Mouse (Mus musculus): ENCODE data around the gene Foxred1.

The Foxred1 gene

GRCm38 (mm10) chr9:35192983-35193542 lies 17.8 kb downstream of the Foxred1 start:
- no peak for DNase-seq (ENCODE audit: low spot score)

DNA sequence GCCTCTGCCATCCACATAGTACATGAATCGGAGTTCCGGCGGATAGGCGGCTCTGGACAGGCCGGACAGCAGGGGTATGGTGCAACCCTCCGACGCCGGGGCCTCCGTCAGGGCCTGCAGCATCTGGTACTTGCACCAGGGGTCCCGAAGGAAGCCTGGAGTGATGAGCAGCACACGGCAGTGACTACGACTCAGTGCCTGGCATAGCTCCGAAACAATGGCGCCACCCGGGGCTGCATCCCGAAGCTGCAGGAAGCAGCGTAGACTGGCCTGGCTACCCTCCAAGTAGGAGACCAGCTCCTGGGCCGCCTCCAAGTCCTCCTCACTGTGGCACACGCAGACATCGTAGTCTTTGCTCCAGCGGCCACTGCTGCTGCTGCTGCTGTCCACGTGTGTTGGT lies 22.2 kb downstream of the Foxred1 start:
- no peak for DNase-seq (ENCODE audit: low spot score)

DNA sequence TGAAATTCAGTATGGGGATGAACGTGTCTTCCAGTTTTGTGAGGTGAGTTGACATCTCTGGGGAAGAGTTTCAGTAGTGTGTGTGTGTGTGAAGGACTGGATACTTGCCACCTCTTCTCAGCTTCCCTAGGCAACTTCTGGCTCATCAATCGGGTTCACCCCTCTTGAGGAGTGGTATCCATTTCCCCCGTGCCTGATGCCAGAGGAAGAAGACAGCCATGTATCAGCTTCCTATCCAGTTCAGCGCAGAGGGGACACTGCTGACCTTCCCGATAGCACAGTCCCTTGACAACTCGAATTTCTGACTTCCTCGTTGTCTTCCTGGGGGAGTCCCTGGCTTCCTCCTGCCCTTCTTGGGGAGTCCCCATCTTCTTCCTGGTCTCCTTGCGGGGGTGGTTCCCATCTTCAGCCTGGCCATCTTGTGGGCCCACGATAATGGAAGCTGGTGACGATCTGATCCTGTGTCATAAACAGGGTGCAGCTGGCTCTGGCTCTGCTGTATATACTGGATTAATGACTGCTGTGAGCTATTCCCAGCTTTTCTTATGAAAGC lies 23.4 kb downstream of the Foxred1 start:
- no peak for DNase-seq (ENCODE audit: low spot score)

- no peak for DNase-seq (ENCODE audit: low spot score)
These were observed 24.4 kb downstream of the Foxred1 start for GRCm38 (mm10) chr9:35186430-35186829.

DNA sequence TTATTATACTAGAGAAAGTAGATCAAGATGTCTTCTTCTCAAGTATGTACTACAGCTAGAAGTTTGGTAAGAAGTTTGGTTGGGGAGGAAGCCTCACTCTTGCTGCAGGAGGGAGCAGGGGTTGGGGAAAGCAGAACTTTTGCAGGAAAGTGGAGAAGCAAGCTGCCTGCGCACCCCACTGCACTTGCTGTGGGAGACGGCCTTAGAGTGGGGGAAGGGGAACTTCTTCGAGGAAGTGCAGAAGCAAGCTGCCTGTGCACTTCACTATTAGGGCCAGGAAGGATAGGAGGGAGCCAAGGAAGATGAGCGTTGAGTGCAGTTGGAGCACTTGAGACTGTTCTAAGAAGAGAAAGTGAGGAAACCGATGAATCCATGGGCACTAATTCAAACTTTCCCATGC lies 27.5 kb downstream of the Foxred1 start:
- no peak for DNase-seq (ENCODE audit: low spot score)

- no peak for DNase-seq (ENCODE audit: low spot score)
These were observed 28.0 kb downstream of the Foxred1 start for GRCm38 (mm10) chr9:35182832-35183231.

DNA sequence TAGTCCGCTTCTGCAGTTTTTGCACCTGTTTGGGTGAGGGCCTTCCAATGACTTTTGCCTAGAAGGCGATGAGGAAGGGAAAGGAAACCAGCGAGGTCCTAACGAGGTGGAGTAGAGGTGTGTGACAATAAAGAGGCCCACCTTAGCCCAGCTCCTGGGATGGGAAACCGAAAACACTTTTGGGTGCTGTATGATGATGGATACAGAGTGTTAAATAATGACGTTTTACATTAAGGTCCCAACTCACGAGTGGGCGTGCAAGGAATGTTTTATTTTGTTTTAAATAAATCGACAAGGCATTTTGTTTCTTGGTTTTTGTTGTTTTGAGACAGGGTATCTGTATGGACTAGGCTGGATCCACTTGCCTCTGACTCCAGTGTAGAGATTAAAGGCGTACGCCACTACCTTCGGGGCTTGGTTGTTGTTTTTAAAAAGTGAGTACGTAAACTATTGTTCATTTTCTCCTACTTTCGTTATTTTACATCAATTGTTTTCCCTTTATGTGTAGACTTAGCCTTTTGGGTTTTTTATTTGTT lies 34.7 kb downstream of the Foxred1 start:
- no peak for DNase-seq (ENCODE audit: low spot score)

- DNase-seq (ENCODE audit: low spot score) = peak; percentile 97
These were observed 35.4 kb downstream of the Foxred1 start, which contains the start of gene Dcps for GRCm38 (mm10) chr9:35175251-35176123. Gene Dcps, minus strand, starts transcription at chr9:35176061.

GRCm38 (mm10) chr9:35173331-35173730 lies 37.5 kb downstream of the Foxred1 start:
- DNase-seq (ENCODE audit: low spot score) = no peak

DNA sequence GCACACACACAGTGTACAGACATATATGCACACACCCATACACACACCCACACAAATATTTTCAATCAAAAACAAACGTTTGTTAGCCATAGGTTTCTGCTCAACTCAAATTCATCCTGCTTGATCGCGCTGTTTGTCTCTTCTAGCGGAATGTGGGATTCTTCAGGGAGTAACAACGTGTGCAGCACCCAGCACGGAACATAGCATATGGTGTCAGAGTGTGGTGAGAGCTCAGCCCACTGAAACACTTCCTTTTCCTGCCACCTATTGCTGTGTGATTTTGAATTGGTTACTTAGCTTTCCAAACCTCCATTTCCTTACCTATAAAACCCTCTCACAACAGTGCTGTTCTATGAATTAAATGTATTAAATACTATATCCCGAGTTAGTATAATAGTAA lies 40.8 kb downstream of the Foxred1 start:
- DNase-seq (ENCODE audit: low spot score) = no peak

DNA sequence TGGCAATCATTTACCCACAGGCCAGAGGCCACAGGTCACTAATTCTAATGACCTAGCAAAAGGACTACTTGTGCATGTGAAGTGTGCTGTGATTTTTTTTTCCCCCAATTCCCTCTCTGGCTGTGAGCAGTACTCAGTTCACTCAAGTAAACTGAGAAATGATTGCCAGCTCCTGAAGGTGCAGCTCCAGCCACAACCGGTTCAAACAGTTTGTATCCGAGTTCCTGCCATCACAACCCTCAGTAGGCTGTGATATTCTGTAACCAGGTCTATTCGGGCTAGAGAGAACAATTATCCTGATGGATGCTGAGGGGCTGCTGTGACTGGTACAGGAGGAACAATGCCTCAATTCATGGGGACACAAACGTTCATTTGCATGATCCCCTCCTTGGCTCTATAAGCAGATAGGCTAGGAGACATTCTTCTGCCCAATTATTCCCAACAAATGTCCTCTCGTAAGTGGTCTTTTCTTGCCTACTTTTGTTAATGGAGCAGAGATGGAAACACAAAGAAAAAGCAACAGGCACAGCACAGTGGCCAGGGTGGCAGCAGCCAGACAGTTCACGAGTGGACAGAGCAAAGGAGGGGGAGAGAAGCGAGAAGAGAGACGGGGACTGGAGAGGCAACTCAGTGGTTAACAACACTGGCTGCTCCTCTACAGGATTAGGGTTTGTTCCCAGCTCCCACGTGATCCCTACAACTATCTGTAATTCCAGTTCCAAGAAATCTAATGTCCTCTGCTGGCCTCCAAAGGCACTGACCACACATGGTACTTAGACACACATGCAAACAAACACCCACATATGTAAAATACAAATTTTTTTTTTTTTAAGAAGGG lies 43.8 kb downstream of the Foxred1 start:
- DNase-seq (ENCODE audit: low spot score) = peak; percentile 24

DNA sequence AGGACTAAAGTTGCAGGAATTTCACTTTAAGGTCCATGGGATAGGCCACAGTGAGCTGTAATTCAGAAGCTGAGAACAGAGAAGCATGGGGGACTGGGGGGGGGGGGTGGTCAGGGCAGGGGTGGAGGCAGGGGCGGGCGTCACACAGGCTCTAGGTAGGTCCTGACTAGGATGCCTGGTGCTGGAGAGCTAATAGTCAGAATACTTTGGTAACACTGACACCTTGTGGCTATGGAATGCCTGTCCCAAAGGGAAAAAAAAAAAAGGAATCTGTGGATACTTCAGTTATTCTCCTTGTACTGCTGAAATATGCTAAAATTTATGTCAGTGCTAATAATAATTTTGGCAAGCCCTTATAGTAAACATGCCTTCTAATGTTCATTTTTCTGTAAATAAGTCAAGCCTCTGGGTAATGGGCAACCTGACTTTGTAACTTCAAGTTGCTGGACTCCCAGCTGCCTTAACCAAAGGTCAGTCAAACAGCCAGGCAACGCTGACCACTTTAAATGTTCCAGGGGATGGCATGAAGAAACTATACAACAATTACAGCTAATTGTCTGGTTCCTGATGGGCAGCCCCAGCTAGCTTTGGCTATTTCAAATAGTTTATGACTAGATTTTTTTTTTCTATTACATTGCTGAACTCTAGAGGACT lies 44.6 kb downstream of the Foxred1 start:
- peak; percentile 66 for DNase-seq (ENCODE audit: low spot score)

GRCm38 (mm10) chr9:35164142-35164874 lies 46.5 kb downstream of the Foxred1 start:
- DNase-seq (ENCODE audit: low spot score) = no peak

- no peak for DNase-seq (ENCODE audit: low spot score)
These were observed 47.7 kb downstream of the Foxred1 start for GRCm38 (mm10) chr9:35163011-35163690.

- DNase-seq (ENCODE audit: low spot score) = no peak
These were observed 49.1 kb downstream of the Foxred1 start for GRCm38 (mm10) chr9:35161721-35162120.

- DNase-seq (ENCODE audit: low spot score) = no peak
These were observed 50.2 kb downstream of the Foxred1 start for GRCm38 (mm10) chr9:35160662-35161061.

- DNase-seq (ENCODE audit: low spot score) = no peak
These were observed 52.4 kb downstream of the Foxred1 start for GRCm38 (mm10) chr9:35158477-35158876.

GRCm38 (mm10) chr9:35156862-35157261 lies 54.0 kb downstream of the Foxred1 start:
- no peak for DNase-seq (ENCODE audit: low spot score)

GRCm38 (mm10) chr9:35156002-35156710 lies 54.7 kb downstream of the Foxred1 start:
- no peak for DNase-seq (ENCODE audit: low spot score)

Measured in embryo, embryonic 10.5 days (tissue).